Mouse (Mus musculus) c-Kit-negative CD71-positive TER-119-positive erythroid progenitor cells, embryonic 14.5 days (primary cell): ENCODE data around the gene Ush2a.

Experiments used
- DNase-seq: peaks from one replicate; pipeline ENCODE4 v3.0.0-alpha.2; 2013; ENCODE audit warnings: low read depth, low spot score

Ush2a gene

DNA sequence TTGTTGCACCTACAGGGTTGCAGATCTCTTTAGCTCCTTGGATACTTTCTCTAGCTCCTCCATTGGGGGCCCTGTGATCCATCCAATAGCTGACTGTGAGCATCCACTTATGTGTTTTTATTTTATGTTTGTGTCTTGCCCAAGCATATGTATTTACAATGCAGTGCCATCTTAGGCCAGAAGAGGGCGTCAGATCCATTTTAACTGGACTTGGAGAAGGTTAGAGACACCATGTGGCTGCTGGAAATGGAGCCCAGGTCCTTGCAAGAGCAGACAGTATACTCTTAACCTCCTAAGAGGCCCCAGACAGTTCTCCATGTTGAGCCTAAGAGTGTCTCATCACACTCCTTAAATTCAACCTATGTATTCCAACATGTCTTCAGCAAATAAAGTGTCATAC, 281.5 kb downstream of the Ush2a start:
- no peak for DNase-seq

DNA sequence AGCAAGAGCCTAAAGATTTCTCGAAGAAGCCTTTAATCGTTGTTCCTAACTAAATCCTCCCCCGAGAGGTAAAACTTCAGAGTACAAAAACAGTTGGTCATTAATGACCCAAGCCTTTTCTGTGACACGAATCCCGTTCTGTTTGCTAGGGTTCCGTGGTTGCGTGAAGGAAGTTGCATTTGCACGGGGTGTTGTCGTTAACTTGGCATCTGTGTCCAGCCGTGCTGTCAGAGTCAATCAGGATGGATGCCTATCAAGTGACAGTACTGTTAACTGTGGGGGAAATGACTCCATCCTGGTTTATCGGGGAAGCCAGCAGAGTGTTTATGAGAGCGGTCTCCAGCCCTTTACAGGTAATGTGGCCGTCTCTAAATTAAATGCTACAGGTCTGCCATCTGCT, 287.9 kb downstream of the Ush2a start:
- no peak for DNase-seq

DNA sequence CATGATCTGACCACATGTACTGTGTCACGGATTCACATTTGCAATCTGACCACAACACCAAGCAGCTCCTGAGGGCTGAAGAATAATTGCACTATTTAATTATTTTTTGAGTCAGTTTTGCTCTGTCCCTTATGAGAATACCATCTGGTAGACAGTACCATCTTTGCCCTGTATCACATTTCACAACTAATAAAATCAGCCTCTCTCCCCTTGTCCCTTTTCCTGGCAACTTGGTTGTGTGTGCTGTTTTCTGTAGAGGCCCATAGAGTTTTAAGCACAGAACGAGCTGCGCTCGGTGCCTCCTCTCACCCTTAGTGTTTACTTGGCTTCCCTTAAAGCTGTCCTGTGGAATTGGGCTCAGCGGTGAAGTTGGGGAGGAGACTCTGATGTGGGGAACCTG, 290.0 kb downstream of the Ush2a start:
- no peak for DNase-seq

DNA sequence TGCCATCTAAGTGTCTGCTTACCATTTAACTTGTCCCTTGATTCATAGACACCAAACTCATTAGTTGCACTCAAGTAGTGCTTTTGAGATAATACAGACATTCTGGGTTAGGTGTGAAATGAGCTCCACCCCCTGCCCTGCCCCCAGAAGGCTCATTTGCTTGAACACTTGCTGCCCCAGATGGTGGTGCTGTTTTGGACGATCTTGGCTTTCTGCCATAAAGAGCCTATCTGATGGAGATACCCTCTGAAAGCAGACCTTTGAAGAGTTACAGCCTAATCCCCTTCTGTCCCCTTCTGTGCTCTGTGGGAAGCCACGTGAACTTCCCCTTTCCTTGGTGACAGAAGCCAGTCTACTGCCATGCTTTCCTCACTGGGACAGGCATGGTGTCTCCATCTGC, 297.1 kb downstream of the Ush2a start:
- DNase-seq: no peak

DNA sequence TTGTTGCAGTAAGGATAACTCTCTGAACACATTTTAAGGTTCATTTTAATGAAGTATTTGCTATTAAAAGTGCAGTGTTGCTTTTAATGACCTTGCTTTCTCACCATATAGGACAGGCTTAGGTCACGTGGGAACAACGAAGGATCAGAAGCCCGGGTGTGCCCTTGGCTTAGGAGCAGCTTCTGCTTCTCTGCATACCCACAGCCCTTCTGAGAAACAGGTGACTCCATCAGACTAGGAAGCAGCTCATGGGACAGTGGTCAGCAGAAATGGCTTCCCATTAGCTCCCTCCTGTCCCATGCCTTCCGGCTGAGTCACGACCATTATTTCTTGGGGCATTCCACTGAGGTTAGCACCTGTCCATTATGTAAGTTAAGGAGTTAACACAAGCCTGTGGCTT, 304.4 kb downstream of the Ush2a start:
- no peak for DNase-seq

DNA sequence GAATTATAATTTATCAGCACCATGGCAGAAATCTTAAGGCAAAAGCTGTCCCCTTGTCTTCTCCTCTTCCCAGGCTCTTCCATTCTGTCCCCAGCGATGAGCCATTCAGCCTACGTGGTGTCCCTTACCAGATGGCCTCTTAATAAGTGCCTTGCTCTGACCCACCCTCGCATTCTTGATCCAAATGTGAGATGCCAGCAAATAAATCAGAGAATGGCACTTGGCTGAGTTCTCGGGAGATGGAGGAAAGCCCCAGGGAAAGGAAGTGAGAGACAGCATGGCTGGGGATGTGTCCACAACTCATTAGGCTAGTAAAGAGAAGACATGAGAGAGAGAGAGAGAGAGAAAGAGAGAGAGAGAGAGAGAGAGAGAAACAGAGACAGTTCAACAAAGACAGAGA, 305.7 kb downstream of the Ush2a start:
- no peak for DNase-seq

DNA sequence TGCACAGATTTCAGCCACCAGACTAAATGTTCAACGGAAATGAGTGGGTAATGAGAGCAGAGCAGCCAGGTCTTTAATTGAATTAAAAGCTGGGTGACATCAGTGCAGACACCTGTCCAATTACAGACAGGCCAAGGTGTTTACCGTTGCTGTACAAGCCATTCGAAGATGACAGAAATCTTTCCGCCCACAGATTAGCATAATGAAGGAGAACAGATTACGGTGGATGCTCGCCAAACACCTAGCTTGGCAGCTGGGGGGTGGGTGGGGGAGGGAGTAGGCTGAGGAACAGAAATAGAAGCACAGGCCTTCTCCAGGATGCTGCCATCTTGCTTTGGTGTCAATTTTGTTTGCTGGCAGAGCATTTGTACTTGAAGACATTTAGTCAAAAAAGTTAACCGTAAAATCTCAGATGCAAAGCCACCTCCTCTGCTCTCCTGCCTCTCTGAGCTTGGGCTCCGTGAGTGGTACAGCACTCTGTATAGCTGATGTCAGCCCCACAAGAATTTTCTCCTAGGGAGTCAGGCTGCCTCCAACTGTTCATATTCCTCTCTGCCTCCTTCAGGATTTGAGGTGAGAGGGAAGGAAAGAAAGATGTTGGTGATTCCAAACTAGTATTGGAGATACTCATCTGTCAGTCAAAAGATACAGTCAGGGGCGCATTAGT, 306.6 kb downstream of the Ush2a start:
- DNase-seq: no peak

DNA sequence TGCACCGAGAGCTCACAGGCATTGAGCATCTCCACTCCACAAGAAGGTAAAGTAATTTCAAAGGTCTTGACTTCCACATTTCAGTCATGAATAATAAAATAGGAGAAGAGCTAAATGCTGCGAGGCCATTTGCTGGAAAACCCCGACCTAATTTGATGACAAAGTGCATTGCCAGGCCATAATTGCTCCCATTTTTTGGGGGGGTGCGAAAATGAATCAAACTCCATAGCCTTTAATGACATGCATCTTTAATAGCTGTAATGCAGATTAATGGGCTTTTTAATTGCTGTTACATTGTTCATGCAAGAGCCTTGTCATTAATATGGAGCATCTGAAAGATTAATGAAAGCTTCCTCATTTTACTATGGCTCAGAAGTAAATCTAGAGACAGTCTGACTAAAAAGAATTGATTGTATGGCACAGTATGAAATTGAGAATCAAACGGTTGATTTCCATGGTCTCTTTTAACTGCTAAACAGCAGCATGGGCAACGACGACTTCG, 314.5 kb downstream of the Ush2a start:
- DNase-seq: no peak

DNA sequence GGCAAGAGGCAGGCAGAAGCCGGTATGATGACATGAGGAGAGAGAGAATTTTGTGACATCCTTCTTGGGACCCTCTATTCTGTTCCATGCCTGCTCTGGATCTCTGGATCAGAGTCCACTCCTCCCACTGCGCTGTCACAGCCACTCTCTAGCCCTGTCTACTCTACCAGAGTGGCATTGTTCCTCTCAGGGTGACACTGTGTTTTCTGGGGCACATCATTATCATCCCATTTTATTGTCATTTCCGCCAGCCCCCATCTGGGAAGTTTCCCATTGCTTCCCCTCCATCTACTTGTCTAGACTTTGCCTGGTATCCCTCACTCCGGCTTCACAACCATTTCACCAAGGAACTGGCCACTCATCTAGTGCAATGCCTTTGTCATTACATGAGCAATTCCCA, 315.6 kb downstream of the Ush2a start:
- DNase-seq: no peak

DNA sequence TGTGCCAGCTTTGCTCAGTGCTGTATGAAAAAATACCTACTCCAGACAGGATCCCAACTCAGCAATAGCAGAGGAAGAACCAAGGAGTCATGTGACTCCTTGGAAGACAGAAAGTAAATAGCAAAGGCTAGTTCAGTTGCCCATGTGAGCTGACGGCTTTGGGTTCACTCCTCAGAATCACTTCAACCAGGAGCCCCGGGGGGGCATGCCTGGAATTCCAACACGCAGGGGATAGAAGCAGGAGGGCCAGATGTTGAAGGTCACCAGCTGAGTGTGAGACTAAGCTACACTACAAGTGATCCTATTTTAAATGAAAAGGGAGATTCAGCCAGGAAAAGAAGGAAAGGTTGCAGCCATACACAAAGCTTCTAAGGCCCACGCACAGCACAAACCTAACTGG, 319.3 kb downstream of the Ush2a start:
- no peak for DNase-seq

DNA sequence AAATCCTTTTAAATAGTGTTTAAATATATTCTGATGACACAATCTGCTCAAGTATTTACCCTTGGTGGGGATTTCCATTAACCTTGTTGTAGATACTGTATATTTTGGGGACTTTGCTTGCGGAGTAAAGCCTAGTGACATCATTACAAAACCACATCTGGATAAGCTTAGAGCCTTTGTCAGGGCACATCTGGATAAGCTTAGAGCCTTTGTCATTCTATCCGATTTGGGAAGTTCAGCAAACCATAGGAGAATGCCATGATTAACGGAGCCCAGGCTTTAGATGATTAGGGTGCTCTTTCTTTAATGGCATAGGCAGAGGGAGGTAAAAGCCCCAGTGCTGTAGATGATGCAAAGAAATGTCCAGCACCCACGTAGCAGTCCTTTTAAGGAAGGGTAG, 333.4 kb downstream of the Ush2a start:
- DNase-seq: no peak

DNA sequence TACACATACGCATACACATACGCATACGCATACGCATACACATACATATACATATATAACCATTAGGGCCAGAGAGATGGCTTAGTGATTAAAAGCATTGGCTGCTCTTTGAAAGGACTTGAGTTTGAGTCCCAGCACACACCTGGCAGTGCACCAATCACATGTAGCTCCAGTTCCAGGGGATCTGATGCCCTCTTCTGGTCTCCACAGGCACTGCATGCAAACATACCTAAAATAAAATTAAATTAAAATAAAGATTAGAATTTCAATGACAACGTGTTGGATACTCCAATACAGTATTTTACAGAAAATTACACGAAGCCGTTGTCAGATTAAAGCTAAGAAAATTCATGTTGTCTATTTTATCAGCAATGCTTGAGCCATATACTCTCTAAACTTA, 336.2 kb downstream of the Ush2a start:
- no peak for DNase-seq

DNA sequence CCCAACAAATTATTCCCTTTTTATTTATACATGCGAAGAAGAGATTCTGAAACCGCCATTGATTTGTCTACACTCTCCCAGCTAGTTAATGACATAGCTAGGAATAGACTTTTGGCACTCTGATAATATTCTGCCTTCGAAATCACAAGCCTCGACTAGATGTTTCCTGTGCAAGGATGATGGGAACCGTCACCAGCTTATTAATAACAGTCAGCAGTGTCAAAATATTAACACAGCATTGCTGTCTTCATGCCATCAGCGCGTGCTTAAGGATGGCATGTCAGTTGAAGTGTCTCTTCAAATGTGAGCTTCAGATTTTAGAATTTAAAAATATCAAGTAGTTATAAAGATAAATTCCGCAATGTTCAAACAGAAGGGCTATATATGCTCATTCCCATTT, 337.3 kb downstream of the Ush2a start:
- no peak for DNase-seq

DNA sequence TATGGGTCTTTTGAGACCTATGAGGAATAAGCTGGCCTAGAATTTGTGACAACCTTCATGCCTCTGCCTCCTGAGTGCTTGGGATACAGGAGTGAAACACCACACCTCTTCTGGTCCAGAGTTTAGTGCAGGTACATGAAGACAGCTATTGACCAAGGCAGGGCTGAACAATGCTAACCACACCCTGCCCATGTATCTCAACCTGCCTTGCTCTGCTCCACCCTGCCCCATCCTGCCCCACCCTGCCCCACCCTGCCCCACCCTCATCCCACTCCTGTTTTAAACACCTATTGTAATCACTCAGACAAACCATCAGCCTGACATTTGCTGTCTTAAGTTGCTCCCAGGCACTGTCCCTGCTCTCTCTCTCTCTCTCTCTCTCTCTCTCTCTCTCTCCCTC, 344.6 kb downstream of the Ush2a start:
- DNase-seq: no peak

DNA sequence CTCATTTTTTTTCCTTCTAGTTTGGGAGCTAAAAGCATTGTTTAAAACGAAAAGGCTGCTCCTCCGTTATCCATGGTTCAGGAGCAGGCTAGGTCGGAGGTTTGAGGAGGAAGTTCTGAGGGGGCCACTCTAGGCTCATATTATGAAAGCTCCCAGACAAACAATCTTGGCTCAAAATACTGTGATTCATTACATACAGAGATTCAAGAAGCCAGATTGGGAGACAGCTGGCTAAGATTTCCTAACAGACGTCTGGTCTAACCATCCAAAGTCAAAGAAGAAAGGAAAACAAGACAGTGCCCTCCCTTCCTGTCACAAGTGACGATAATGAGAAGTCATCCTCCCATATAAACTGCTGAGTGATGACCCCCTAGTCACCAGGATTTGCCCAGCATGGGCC, 354.7 kb downstream of the Ush2a start:
- DNase-seq: no peak

DNA sequence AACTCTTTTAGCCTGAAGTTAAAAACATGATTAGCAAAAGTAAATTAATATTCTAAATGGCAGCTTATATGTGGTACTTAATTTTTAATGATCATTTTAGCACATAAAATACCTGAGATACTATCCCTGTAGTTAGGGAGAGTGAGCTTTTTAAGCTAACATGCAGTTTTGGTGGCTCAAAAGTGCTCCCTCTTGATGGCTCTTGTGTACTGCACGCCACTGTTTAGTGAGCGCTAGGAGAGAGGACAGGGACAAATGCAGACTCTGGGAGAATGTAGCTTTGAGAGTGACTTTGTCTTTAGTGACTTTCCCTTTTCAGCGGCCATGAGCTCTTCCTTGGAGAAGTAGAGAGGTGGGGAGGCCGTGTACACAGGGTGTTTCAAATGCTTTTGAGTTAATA, 371.9 kb downstream of the Ush2a start:
- DNase-seq: no peak

DNA sequence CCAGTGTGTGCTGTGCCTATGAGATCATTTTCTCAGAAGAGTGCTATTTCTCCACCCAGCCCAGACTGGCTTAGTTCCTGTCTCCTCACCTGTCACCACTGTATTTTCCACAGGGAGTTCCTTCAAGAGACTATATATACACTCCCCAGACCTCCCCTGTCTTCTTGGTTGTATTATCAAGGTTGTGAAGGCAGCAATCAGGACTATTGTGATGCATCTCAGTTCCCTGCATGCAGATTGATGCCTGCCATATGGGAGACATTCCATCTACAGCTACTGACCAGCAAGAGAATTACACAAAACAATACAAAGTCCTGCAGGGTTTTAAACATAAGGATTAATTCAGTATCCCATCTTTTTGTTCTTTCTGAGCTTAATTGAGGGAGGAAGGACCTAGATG, 377.8 kb downstream of the Ush2a start:
- DNase-seq: no peak

DNA sequence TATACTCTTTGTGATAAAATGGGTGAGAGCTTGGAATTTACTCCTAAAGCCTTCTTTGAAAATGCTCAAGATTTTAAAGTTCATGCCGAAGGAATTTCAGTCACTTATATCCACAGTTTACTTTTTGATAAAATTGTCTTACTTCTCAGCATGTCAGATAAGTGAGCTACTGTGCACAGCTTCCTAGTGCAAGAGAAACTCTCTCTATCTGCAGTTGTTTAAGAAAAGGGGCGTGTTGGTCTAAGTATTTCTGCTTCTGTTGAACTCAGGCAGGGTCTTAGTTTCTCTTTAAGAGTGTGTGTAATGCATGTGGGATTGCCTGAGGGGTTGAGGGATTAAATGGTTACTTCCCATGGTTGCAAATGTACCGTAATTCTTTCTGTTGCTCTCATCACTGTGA, 381.3 kb downstream of the Ush2a start:
- no peak for DNase-seq

DNA sequence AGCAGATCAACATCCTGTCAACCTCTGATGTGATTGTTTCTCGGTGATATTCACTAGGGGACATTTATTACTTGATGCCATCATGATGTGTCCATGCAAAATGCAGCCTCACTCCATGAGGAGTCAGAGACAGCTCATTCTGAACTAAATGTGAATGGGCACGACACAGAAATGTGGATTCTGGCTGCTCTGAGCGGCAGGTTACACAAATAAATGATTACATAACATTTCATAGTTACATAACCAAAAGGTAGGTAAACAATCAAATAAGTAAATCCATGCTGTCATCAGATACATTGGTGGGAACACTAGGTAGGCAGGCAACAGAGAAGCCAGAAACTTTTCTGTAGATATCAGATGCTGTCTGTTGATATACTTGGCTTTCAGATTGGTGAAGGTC, 391.2 kb downstream of the Ush2a start:
- DNase-seq: no peak

DNA sequence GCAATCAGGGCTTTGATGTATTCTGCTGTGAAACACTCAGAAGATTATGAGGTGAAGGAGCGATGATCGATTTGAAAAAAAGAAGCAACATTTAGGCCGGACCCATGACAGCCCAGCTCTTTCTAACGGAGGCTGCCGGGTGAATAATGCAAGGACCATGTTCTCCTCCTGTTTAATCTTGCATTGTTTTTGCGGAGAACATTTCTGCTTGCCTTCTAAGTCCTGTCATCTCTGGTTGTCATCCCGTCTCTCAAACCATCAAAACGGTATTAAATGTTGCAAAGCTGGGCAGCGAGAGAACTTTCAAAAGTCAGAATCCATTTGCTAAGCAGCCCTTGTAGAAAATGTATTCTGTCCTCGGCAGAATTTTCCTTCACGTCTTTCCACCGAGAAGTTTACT, 394.3 kb downstream of the Ush2a start:
- no peak for DNase-seq

DNA sequence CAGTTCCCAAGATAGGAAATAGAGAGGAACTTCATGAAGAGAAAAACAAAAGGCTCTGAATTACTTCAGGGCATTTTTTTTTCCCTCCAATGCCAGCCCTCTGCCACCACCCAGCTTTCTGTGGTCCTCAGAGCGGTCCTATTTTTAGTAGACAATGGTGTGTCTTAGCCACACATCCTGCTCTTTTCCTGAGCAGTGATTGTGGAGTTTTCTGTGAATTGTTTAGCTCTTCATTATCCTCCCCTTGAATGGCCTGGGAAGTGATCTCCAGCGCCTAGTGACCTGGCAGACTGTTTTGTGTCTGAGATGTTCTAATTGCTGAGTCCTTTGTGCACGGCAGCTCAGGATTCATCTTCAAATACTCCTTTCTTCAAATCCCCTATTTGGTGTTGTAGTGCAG, 397.3 kb downstream of the Ush2a start:
- no peak for DNase-seq

DNA sequence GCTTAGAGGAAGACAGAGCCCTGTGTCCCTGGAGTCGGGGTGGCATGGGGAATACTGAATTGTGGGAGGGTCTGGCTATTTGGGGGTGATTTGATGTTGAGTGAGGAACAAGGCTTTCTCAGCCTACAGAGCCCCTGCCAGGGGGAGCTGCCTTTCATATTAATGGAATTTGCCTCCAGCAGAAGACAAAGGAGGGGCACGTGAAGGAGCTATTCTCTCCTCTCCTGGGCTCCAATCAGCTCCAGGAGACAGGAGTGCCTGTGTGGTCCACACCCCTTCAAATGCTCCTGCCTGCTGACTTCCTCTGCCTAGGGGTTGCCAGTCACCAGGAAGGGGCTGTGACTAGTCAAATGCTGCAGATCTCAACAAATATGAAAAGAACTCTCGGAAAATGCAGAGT, 398.5 kb downstream of the Ush2a start:
- DNase-seq: no peak

DNA sequence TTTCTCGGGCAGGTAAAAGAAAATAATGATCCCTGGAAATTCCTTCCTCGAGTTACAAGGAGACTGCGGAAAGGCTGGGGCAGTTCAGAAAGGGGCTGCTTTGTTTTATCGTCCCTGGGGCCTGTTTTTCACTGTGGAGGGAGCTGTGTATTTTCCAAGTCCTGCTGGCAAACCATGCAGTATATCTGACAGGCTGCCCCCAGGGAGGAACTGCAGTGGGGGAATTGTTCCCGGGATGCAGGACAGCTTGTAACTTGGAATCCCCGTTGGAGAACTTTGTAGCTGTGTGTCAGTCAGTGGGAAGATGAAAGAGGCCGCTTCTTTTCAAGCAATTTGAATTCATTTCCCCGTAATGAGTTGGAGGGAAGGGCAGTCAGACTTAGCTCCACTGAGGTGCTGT, 399.1 kb downstream of the Ush2a start:
- DNase-seq: no peak

DNA sequence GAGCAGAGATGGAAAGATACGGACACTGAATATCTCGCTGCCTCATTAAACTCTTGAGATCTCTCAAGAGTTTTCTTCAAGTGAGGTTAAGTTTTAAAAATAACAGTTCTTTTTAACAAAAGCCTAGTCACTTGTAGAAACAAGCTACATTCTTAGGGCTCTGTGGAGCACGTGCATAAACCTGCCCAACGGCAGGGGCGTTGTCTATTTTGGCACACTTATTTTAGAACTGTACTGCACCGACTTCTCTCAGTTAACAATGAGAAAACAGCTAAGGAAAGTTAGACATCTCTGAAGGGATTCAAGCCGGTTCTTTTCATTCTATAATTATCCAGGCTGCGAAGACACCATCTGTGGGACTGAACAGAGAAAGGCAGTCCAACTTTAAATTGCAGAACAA, 405.6 kb downstream of the Ush2a start:
- DNase-seq: no peak
